Mouse (Mus musculus) kidney, adult 2 months (tissue): Measurements from ENCODE around the gene Cyp1a2. TPM values are rescaled to one million over a fixed set of nuclear protein-coding genes. Genes with fewer than 3 reads are reported as not detected.

Experiments used
- DNase-seq: peaks from one replicate; pipeline ENCODE4 v3.0.0; 2021
- H3K27ac ChIP-seq: fragments of 200-500 bp; 2 replicates; pipeline ENCODE4 v1.5.1; 2012; ENCODE audit warnings: low read depth, low read length, control low read depth, inconsistent platforms; ENCODE audit not compliant: insufficient read depth
- H3K27me3 ChIP-seq: fragments of 200-500 bp; replicated peaks from 2 replicates; pipeline ENCODE4 v1.6.1; 2012; ENCODE audit warnings: mild to moderate bottlenecking, moderate library complexity, low read length, inconsistent platforms; ENCODE audit not compliant: control insufficient read depth, insufficient read depth
- H3K36me3 ChIP-seq: fragments of 200-500 bp; 2 replicates; pipeline ENCODE4 v1.6.1; 2012; ENCODE audit warnings: mild to moderate bottlenecking, moderate library complexity, low read length, inconsistent platforms; ENCODE audit not compliant: control insufficient read depth, insufficient read depth
- H3K4me1 ChIP-seq: fragments of 200-500 bp; 2 replicates; pipeline ENCODE4 v1.6.1; 2011; ENCODE audit warnings: low read length; ENCODE audit not compliant: control insufficient read depth, insufficient read depth
- H3K4me3 ChIP-seq: fragments of 200-500 bp; 2 replicates; pipeline ENCODE4 v1.5.1; 2011; ENCODE audit warnings: mild to moderate bottlenecking, low read depth, low read length, control low read depth; ENCODE audit not compliant: insufficient read depth
- CTCF ChIP-seq: fragments of 200-500 bp; conservative IDR thresholded peaks from 2 replicates; pipeline ENCODE4 v1.5.1; 2011; ENCODE audit warnings: low read depth, mild to moderate bottlenecking, control low read depth, low read length, moderate library complexity, mixed read lengths; ENCODE audit not compliant: insufficient read depth, insufficient read length
- POLR2A ChIP-seq: fragments of 200-500 bp; IDR thresholded peaks from one replicate; pipeline ENCODE4 v1.6.1; 2011; ENCODE audit warnings: low read depth, low read length, control low read depth
- WGBS: fragments of 180-500 bp; shearing (Covaris S2); methylation state at CpG from one replicate; pipeline ENCODE4 v1.1.7; 2018; 5-methylcytosine and 5-hydroxymethylcytosine counted together
- polyA plus RNA-seq: library from polyadenylated mRNA; depleted of rRNA; stranded (reverse); fragments of >200 nt; gene quantifications from 2 replicates; pipeline ENCODE4 v1.2.3, GENCODE M21; 2012; rRNA removed

Gene Cyp1a2
- polyA plus RNA-seq, 1 experiment = not detected

- Histone ChIP-seq H3K27me3 (no peaks in the 10 kb centered on the region), H3K27ac (peak overlapping the region; percentile 52), H3K4me3 (no peak overlapping the region), H3K36me3 (no peaks in the 10 kb centered on the region), H3K4me1 (peaks cover 45% of the 10 kb centered on the region)
- WGBS = 39% methylated on average over 3 of the region's 3 CpGs
- no peak for DNase-seq
- TF ChIP-seq CTCF (no peak), POLR2A (no peak)
Observed at GRCm38 (mm10) chr9:57637272-57637671, 46.2 kb downstream of the Cyp1a2 start.

GRCm38 (mm10) chr9:57633481-57634024, 50.0 kb downstream of the Cyp1a2 start:
- no peaks in the 10 kb centered on the region for H3K36me3 ChIP-seq
- H3K27ac ChIP-seq = no peak overlapping the region
- TF ChIP-seq POLR2A (no peak), CTCF (no peak)
- H3K27me3 ChIP-seq = no peaks in the 10 kb centered on the region
- H3K4me3 ChIP-seq = no peak overlapping the region
- peaks cover 17% of the 10 kb centered on the region for H3K4me1 ChIP-seq
- 58% methylated on average over 4 of the region's 4 CpGs for WGBS
- DNase-seq = no peak

- H3K27ac ChIP-seq = no peak overlapping the region
- TF ChIP-seq CTCF (peak; percentile 97), POLR2A (no peak)
- peak; percentile 72 for DNase-seq
- no peaks in the 10 kb centered on the region for H3K27me3 ChIP-seq
- H3K36me3 ChIP-seq = peaks cover 2% of the 10 kb centered on the region; the same call in 1 of the 2 replicates
- H3K4me1 ChIP-seq = no peaks in the 10 kb centered on the region
- 59% methylated on average over 14 of the region's 14 CpGs for WGBS
- H3K4me3 ChIP-seq = no peak overlapping the region
Observed at GRCm38 (mm10) chr9:57629118-57629874, 54.2 kb downstream of the Cyp1a2 start.

GRCm38 (mm10) chr9:57628717-57629116, 54.8 kb downstream of the Cyp1a2 start:
- Histone ChIP-seq H3K4me3 (no peak overlapping the region), H3K36me3 (peaks cover 2% of the 10 kb centered on the region; the same call in 1 of the 2 replicates), H3K4me1 (no peaks in the 10 kb centered on the region), H3K27ac (no peak overlapping the region), H3K27me3 (no peaks in the 10 kb centered on the region)
- no peak for DNase-seq
- no peak for TF ChIP-seq CTCF
- TF ChIP-seq POLR2A = no peak
- 90% methylated on average over 12 of the region's 12 CpGs for WGBS

GRCm38 (mm10) chr9:57627892-57628291, 55.6 kb downstream of the Cyp1a2 start:
- TF ChIP-seq POLR2A (no peak), CTCF (no peak)
- Histone ChIP-seq H3K36me3 (peaks cover 2% of the 10 kb centered on the region; the same call in 1 of the 2 replicates), H3K4me1 (no peaks in the 10 kb centered on the region), H3K27me3 (no peaks in the 10 kb centered on the region), H3K27ac (no peak overlapping the region), H3K4me3 (no peak overlapping the region)
- DNase-seq = no peak
- 89% methylated on average over 11 of the region's 11 CpGs for WGBS

DNA sequence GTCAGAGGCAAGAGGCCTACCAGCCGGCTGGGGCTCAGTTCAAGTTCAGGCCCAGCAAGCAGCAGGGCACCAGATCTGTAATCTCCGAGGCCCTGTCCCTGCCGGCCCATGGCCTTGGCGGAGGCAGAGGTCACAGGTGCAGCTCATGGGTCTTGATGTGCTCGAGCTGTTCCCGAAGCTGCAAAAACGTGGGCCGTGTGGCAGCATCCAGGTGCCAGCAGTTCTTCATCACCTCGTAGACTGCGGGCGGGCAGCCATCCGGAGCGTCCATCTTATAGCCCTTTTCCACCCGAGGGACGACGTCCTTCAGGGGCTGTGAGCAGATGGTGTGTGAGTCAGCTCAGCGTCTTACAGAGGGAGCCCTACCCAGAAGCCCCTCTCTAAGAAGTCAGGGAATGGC, 56.3 kb downstream of the Cyp1a2 start:
- WGBS = 82% methylated on average over 17 of the region's 17 CpGs

More for the DNA sequence above, 56.3 kb downstream of the Cyp1a2 start:
- Histone ChIP-seq H3K4me1 (no peaks in the 10 kb centered on the region), H3K4me3 (no peak overlapping the region), H3K27ac (no peak overlapping the region), H3K36me3 (peaks cover 2% of the 10 kb centered on the region; the same call in 1 of the 2 replicates), H3K27me3 (no peaks in the 10 kb centered on the region)
- TF ChIP-seq CTCF (no peak), POLR2A (no peak)
- DNase-seq = no peak

Other genes with a start within 250 kb of the Cyp1a2 start
- gene Ppcdc, start 243.6 kb downstream of the Cyp1a2 start, polyA plus RNA-seq = 45.4 and 57.9 TPM in 2 replicates
- 76.4 and 83.5 TPM in 2 replicates for gene Scamp5, start 215.6 kb downstream of the Cyp1a2 start, polyA plus RNA-seq
- gene Rpp25, start 179.7 kb downstream of the Cyp1a2 start, polyA plus RNA-seq = 0.36 and 0.94 TPM in 2 replicates
- 757 and 763 TPM in 2 replicates for gene Cox5a, start 162.4 kb downstream of the Cyp1a2 start, polyA plus RNA-seq
- gene Fam219b, start 146.2 kb downstream of the Cyp1a2 start, polyA plus RNA-seq = 6.2 and 12.2 TPM in 2 replicates
- gene Mpi, start 130.9 kb downstream of the Cyp1a2 start, polyA plus RNA-seq = 62.4 and 70.4 TPM in 2 replicates
- gene Scamp2, start 122.8 kb downstream of the Cyp1a2 start, polyA plus RNA-seq = 166 and 187 TPM in 2 replicates
- gene Ulk3, start 94.3 kb downstream of the Cyp1a2 start, polyA plus RNA-seq = 26.2 and 26.9 TPM in 2 replicates
- gene Cplx3, start 77.4 kb downstream of the Cyp1a2 start, polyA plus RNA-seq = 0.42 and 0.47 TPM in 2 replicates
- 0.08 TPM in 1 of 2 replicates, not detected in the other for gene Lman1l, start 62.9 kb downstream of the Cyp1a2 start, polyA plus RNA-seq
- gene Csk, start 30.1 kb downstream of the Cyp1a2 start, polyA plus RNA-seq = 30.9 and 42.4 TPM in 2 replicates
- gene Cyp1a1, start 4.2 kb upstream of the Cyp1a2 start, polyA plus RNA-seq = 0.97 and 1.0 TPM in 2 replicates
- 7.9 and 8.4 TPM in 2 replicates for gene Edc3, start 24.8 kb upstream of the Cyp1a2 start, polyA plus RNA-seq
- gene Clk3, start 82.2 kb upstream of the Cyp1a2 start, polyA plus RNA-seq = 71.1 and 81.0 TPM in 2 replicates
- gene Arid3b, start 153.1 kb upstream of the Cyp1a2 start, polyA plus RNA-seq = 4.6 and 5.0 TPM in 2 replicates
- gene Ubl7, start 227.3 kb upstream of the Cyp1a2 start, polyA plus RNA-seq = 144 and 150 TPM in 2 replicates